In genomic region chr9:20651602-20652259, GRCm38 (mm10) we compare ENCODE assay signal across 8 mouse cellular contexts. TPM values are rescaled to one million over a fixed set of nuclear protein-coding genes. Genes with fewer than 3 reads are reported as not detected.
DNase-seq lines count a peak whose midpoint lies in the region; ATAC-seq lines count a peak whose summit lies in the region.

Pin1 (plus strand) TSS chr9:20652095.

- no peaks in the 10 kb centered on the region for H3K27me3 ChIP-seq in hindbrain, embryonic 11.5 days (ENCODE audit: control insufficient read depth, insufficient read depth, low read length)

- peak; percentile 100 for DNase-seq in Muller cell, postnatal 12 days (ENCODE audit: inconsistent ontology term)
- DNase-seq in cerebellum, adult 9-11 months = peak; percentile 100
- DNase-seq in frontal cortex, adult 2 months (ENCODE audit: extremely low spot score in 1 of 2, low spot score in 1 of 2) = peak; percentile 99 to 100
- peak; percentile 95 for DNase-seq in hindbrain, embryonic 11.5 days (ENCODE audit: low spot score)
- peak; percentile 98 for DNase-seq in layer of hippocampus, postnatal 10 days (ENCODE audit: low spot score in 2 of 2)
- peak; percentile 99 for DNase-seq in lung, postnatal 10 days
- peak; percentile 97 for DNase-seq in ovary, postnatal 36 days (ENCODE audit: low spot score)
- peak; percentile 95 for DNase-seq in thymus, postnatal 25 days

- H3K9me3 ChIP-seq in hindbrain, embryonic 11.5 days (ENCODE audit: control insufficient read depth, low read length) = no peaks in the 10 kb centered on the region

- ATAC-seq in hindbrain, embryonic 11.5 days (ENCODE audit: low FRiP score) = peak; percentile 100

- peak within 1 kb of the TSS; percentile 10; the same call in 1 of the 2 replicates for H3K27ac ChIP-seq in hindbrain, embryonic 11.5 days (ENCODE audit: low read depth, low read length)

- peak within 1 kb of the TSS; percentile 89 for H3K9ac ChIP-seq in hindbrain, embryonic 11.5 days (ENCODE audit: low read depth, low read length)

- peaks cover 8% of the 10 kb centered on the region; the same call in 1 of the 2 replicates for H3K4me1 ChIP-seq in hindbrain, embryonic 11.5 days (replicated peaks; ENCODE audit: control insufficient read depth, insufficient read depth, low read length)

- H3K36me3 ChIP-seq in hindbrain, embryonic 11.5 days (ENCODE audit: control insufficient read depth, insufficient read depth, low read length) = no peaks in the 10 kb centered on the region

- H3K4me2 ChIP-seq in hindbrain, embryonic 11.5 days (replicated peaks; ENCODE audit: low read depth, low read length) = peak within 1 kb of the TSS; percentile 72

- WGBS in hindbrain, embryonic 11.5 days = under 1% methylated on average over 45 of the region's 45 CpGs

- H3K4me3 ChIP-seq in hindbrain, embryonic 11.5 days (ENCODE audit: low read depth, low read length) = peak within 1 kb of the TSS; percentile 98

RNA-seq across cellular contexts. Expression of gene Pin1, which starts in this region (rescaled TPM):
- 38.9 and 42.4 TPM in 2 replicates for polyA plus RNA-seq in frontal cortex, adult 2 months (2012; rRNA removed)
- polyA plus RNA-seq in hindbrain, embryonic 11.5 days (2014; fragmentation: Nextera tagmentation; extraction: Ambion mirVana) = 65.2 and 65.9 TPM in 2 replicates
- total RNA-seq in layer of hippocampus, postnatal 10 days (2021) = 10 to 100 TPM; 31.7 to 32.6 TPM

Comparison
In these comparisons a context has a peak if more than half of its experiments do, and no peak if none do; other contexts are left out.
1. Peak in every context shown above with its lines: DNase-seq, ATAC-seq, H3K4me3 ChIP-seq and H3K27ac ChIP-seq.